Mouse (Mus musculus): ENCODE measurements around the gene Glb1l3.
"Not testable (repeated sequence)": the region's sequence is repeated elsewhere in the genome, so short reads cannot be mapped to it uniquely, and the experiment has no call there.

Gene Glb1l3

DNA sequence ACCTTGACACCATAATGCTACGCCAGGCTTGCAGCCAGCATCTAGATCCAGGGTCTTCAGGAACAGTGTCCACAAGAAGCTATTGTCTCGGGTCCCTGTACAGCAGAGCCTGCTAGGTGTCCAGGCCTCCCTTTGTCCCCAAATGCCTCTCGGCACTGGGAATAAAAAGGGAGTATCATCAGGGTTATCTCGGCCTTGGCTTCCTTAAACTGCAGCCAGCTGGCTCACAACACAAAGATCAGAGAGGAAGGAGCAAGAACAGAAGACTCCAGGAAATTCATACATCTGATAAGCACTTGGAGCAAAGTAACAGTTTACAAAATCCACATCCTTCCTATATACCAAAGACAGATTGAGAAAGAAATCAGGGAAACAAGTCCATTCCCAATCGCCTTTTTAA is at the start of gene Glb1l3:
Gene Glb1l3 (minus strand): TSS at position 140 of the 400 bp plus-strand sequence.
- DNase-seq (ENCODE audit: low spot score in 2 of 2) = no peak

DNA sequence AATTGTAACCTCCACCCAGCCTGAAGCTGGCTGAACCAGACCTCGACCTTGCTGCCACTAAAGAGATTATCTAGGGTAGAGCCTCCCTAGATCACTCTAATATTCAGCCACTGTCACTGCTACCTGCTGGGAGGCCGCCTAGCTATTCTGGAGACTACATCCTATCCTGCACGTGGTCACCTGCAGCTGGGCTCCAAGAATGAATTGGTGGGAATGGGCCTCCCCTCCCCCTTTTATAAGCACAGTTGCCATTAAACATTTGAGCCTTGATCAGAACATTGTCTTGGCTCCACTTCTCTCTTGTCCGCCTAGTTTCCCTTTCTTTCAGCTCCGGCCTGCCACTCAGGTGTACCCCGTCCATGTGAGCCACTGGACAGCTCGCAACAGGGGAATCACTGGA is 9.2 kb upstream of the Glb1l3 start:
- not testable (repeated sequence) for DNase-seq (ENCODE audit: low spot score in 2 of 2)

DNA sequence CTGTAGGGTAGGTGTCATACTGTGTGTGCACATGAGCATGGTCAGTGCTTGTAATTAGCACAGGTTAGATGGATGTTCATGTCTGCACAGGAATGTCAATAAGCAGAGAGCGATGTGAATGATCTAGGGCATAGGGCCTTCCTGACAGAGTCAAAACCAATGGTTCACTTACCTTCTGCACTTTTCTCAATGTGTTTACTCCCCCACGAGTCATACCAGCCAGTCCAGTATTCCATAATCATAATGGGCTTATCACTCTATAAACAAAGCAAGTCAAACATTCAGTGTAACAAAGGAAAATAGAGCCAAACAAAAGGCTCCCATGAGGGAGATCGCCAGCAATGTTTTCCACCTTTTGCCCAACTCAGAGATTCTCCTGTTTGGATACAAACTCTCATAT is 29.6 kb downstream of the Glb1l3 start:
- no peak for DNase-seq (ENCODE audit: low spot score in 2 of 2)

DNA sequence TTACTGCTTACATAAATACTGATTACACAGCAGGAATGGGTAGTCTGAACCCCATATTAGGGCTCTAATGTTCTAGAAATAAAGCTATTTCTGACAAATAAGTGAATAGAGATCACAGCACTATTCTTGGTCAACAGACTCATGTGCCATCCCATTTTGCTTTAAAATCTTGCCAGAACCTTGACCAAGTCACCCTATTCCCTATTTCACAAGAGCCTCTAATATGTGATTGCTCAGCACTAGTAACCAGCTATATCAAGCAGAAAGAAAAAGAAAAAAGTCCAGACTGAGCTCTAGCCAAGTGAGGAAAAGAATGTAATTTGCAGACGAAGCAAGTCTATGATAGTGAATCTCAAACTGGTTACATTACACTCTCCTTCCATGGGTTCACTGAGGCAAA is 40.7 kb downstream of the Glb1l3 start:
- no peak for DNase-seq (ENCODE audit: low spot score in 2 of 2)

DNA sequence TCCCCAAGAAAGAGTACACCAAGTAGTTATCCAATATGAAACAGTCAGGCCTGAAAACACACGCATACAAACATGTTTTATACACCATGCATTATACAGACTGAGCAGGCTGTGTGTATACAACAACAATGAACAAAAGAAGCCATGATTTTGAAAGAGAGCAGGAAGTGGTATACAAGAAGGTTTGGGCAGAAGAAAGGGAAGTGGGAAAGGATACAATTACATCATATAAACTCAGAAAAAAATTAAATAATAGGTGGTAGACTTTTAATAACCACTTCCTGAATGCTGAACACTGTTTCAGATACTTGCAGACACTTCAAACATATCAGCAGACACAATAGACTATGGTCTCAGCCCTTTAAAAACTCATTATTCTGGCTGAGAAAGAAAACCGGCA is 52.0 kb downstream of the Glb1l3 start:
- no peak for DNase-seq (ENCODE audit: low spot score in 2 of 2)

DNA sequence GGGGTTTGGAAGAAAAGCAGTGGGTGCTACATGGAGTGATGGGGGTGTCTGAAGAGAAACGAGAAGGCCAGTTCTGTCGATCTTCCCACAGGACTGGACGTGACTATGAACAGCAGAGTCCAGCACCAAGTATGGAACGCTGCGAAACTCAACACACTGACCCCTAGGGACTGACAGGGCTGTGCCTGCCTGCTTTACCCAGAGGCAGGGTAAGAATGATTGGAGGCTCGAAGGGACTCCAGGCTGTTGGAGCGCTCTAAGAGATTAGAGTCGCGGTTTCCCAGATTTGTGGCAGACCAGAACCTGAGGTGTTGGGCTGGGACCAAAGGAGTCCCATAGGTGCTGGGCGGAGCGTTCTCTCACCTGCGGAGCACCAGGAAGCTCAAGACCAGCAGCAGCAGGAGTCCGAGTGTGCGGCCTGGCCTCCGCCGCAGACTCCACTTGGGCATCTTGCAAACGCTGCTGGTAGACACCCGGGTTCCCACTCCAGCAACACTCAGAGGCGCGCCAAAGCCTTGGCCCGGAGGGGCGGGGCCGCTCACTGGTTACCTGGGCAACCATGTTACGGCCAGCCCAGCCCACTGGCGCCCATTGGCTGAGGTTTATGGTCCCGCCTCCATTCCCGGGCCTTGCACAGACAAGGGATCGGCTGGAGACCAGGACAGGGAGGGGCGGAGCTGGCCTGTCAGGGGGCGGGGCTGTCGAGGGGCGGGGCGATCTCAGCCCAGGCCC is 54.6 kb downstream of the Glb1l3 start, which contains the start of gene Glb1l2:
Gene Glb1l2 (minus strand): TSS at position 534 of the 732 bp plus-strand sequence.
- peak; percentile 78 to 82 for DNase-seq (ENCODE audit: low spot score in 2 of 2)

DNA sequence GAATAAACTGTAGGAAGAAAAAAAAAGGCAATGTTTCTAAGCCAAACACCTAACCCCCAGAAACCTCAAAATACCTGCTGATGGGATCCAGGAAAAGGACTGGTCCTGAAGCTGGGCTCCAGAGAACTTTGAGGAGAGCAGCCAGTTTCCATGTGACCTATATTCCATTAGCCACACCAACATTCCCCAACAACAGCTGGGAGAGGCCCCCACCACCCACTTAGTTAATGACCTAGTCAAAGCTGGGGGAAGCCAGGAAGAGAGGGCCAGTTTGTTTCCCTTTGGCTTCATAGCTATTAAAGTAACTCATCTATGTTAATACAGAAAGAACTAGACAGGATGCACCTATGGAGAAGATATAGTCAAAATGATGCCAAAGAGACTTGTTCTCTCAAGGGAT is 56.4 kb downstream of the Glb1l3 start:
- no peak for DNase-seq (ENCODE audit: low spot score in 2 of 2)

DNA sequence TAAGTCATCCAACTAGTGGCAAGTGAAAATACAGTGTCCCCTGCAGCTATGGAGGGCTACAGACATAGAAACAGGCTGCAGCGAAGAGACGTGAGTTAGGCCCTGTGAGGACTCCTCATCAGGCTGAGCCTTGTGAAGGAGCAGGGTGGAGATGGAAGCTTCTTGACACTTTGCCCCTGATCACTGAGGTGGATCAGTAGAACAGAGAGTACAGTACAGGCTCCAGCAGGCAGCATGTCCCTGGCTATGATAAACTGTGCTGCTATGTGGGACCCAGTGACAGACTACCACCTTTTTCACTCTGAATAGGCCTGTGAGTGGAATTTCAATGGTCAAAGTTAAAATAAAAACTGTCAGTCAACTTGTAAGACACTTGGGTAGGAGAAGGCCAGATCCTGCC is 60.3 kb downstream of the Glb1l3 start:
- DNase-seq (ENCODE audit: low spot score in 2 of 2) = no peak

DNA sequence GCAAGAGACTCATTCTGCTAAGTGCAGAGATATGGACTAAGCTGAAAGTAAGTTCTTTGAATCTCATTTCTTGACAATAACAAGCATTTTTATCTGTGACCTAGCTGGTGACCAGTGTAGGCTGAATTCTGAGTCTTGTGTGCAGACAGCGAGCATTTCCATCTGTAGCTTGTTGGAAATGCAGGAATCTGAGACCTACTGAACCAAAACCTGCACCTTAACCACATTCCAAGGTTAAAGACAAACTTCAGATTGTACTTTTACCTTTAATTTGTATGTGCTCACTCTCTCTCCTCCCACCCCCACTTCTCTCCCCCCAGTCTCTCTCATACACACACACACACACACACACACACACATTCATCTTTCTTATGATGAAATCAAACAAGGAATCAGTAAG is 62.0 kb downstream of the Glb1l3 start:
- DNase-seq (ENCODE audit: low spot score in 2 of 2) = no peak

DNA sequence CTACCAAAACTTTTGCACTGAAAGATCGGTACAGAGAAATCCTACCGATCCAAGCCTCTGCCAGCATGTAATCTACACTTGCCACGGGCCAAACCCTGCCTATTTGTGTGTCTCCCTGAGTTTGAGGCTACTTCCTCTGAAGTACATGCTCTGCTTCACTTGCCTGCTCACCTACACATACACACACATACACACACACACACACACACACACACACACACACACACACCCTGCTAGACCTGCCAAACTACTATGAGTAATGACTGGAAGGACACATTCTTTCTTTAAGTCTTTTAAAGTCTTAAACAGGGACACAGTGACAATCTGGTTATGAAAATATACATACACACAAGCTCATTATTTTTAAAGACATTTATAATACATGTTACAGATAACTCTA is 62.5 kb downstream of the Glb1l3 start:
- DNase-seq (ENCODE audit: low spot score in 2 of 2) = no peak

DNA sequence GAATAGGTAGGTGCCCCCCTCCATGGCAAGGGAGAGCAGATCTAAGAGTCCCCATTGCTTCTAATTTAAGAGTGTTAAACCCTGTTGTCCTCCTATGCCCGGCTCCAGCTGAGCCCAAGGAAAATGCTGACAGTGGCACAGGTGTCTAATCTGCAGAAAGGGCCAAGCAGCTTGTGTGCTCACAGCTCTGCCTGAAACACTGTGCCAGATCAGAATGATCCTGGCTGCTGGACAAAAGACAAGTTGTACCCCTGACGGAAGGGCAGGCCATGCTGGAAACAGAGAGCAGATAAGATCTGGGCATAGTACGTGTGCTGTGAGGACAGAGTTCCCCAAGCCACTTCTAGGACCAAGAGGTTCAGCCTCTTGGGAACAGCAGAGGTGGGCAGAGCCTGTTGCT is 67.9 kb downstream of the Glb1l3 start:
- no peak for DNase-seq (ENCODE audit: low spot score in 2 of 2)

DNA sequence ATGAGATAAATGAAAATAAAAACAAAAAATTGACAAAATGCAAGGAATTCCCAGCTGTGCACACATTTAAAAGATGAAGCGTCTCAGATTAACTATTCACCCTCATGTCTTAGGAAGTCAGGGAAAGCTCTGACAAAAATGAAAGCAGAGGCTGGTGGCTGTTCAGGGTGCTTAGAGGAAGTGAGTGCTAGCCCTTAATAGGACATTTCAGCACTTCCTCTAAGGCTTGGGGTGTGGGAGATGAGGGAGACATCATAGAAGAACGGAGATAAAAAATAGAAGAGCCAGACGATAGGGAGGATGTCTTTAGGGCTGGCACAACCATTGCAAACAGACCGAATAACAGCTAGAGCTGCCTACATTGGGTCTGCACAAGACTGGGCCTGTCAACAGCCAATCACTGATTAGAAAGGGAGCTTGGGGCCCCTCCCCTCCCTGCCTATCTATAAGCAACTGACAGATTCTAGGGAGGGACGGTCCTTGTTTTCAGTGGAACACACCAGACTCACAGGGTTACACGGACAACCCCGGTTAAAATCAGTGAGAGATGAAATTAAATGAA is 77.2 kb downstream of the Glb1l3 start:
- DNase-seq (ENCODE audit: low spot score in 2 of 2) = no peak

DNA sequence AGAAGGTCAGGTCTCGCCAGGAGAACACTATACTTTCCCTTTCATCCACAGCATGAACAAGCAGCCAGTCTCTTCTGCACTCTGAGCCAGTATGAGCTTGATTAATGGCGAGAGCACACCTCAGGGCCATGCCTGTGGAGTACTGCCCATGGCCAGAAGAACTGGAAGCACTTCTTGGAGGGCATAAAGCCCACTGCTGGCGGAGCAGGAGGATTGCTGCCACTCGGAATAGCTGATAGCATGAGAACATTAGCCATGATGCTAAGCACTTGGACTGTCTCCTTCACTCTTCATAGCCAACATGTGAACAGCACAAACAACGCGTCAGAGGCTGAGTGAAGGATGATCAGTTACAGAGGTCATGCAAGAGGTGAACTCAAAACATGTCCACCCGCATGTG is 82.3 kb downstream of the Glb1l3 start:
- DNase-seq (ENCODE audit: low spot score in 2 of 2) = no peak

DNA sequence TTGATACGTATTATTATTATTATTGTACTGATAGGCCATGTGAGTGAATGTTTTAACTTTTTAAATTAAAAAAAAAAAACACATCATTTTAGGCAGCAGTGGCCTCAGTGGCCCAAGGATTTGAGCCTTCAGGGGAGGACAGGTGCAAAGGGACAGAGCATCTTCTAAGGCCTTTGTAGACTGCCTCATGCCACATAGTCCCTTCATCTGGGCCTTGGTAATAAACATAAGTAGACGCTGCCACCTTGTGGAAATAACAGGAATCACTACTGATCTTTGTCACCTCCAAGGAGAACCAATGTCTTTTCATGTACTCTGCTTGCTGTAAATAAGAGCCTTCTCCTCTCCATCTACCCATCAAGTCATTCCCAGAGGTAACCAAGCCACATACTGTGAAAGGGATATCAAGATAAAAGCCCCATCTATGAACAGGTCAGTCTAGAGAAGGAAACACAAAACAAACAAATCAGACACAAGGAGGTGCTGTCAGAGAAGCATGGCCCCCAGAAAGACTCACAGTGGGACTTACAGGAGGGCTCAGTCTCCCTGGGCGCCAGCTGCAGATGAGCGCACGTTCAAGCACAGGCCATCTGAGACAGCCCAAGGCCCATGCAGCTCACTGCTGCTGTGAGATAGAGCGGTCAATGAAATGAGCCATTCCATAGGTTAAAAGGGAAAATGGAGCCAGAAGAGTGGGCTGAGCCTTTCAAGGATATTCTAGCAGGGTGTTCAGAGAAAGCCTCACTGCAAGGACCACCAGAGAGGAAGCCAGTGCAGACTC is 84.4 kb downstream of the Glb1l3 start:
- DNase-seq (ENCODE audit: low spot score in 2 of 2) = peak; percentile 70

DNA sequence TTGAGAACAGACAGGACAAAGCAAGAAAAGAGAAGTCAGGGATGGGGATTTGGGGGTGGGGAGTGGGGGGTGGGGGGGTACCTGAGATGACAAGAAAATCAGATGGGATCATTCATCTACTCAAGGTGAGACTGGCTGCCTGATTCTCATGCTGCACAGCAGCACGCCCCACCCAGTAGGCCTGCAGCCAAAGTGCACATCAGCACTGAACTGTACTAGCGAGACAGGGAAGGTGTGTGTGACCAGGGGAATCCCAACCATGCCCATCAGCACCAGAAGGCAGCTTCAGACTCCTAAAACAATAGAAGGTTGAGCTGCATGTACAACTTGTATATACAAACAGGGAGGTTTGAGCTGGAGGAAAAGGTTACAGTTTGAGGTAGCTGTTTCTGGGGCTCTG is 85.0 kb downstream of the Glb1l3 start:
- no peak for DNase-seq (ENCODE audit: low spot score in 2 of 2)

DNA sequence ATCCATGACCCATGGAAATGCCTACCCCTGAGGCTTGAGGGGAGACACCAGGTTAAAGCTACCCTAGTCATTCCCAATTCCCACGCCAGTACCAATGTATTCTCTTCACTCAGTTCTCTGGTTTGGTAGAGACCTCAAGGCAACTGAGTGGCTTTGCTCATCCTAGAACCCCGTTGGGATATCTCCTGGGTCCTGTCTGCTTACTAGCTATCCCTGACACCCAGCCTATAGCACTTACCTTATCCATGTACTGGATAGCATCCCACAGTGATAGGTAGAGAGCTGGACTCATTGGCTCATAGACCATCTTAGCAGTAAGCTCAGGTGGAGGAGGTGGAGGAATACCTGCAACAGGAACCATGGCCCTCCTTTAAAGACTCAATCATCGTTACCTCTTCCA is 92.5 kb downstream of the Glb1l3 start:
- DNase-seq (ENCODE audit: low spot score in 2 of 2) = no peak
